Mouse (Mus musculus): ENCODE data around the gene Invs.
A peak's percentile ranks its signal among the peaks of the same experiment; 100 is the strongest.

Gene Invs

GRCm38 (mm10) chr4:48279498-48280134 lies at the start of gene Invs, which contains the start of gene Erp44:
Invs (plus strand) TSS chr4:48279760.
Erp44 (minus strand) TSS chr4:48279558.
- DNase-seq (ENCODE audit: low read depth, low spot score) = peak; percentile 99

- DNase-seq (ENCODE audit: low read depth, low spot score) = no peak
These were observed 42.8 kb upstream of the Invs start for GRCm38 (mm10) chr4:48236721-48237120.

GRCm38 (mm10) chr4:48239046-48239445 lies 40.5 kb upstream of the Invs start:
- DNase-seq (ENCODE audit: low read depth, low spot score) = no peak

- no peak for DNase-seq (ENCODE audit: low read depth, low spot score)
These were observed 37.1 kb upstream of the Invs start for GRCm38 (mm10) chr4:48242482-48242881.

- DNase-seq (ENCODE audit: low read depth, low spot score) = no peak
These were observed 35.8 kb upstream of the Invs start for GRCm38 (mm10) chr4:48243737-48244136.

GRCm38 (mm10) chr4:48244280-48244679 lies 35.3 kb upstream of the Invs start:
- DNase-seq (ENCODE audit: low read depth, low spot score) = no peak

- no peak for DNase-seq (ENCODE audit: low read depth, low spot score)
These were observed 26.3 kb upstream of the Invs start for GRCm38 (mm10) chr4:48253266-48253665.

GRCm38 (mm10) chr4:48258045-48258444 lies 21.5 kb upstream of the Invs start:
- no peak for DNase-seq (ENCODE audit: low read depth, low spot score)

GRCm38 (mm10) chr4:48267683-48268082 lies 11.9 kb upstream of the Invs start:
- DNase-seq (ENCODE audit: low read depth, low spot score) = no peak

- no peak for DNase-seq (ENCODE audit: low read depth, low spot score)
These were observed 11.4 kb upstream of the Invs start for GRCm38 (mm10) chr4:48268127-48268526.

GRCm38 (mm10) chr4:48270532-48270931 lies 9.0 kb upstream of the Invs start:
- DNase-seq (ENCODE audit: low read depth, low spot score) = no peak

- peak; percentile 89 for DNase-seq (ENCODE audit: low read depth, low spot score)
These were observed 7.7 kb upstream of the Invs start for GRCm38 (mm10) chr4:48271838-48272237.

- DNase-seq (ENCODE audit: low read depth, low spot score) = no peak
These were observed 6.3 kb upstream of the Invs start for GRCm38 (mm10) chr4:48273119-48273829.

- no peak for DNase-seq (ENCODE audit: low read depth, low spot score)
These were observed 3.8 kb upstream of the Invs start for GRCm38 (mm10) chr4:48275736-48276135.

GRCm38 (mm10) chr4:48277011-48277410 lies 2.5 kb upstream of the Invs start:
- no peak for DNase-seq (ENCODE audit: low read depth, low spot score)

GRCm38 (mm10) chr4:48278757-48279497 lies 633 bp upstream of the Invs start:
- DNase-seq (ENCODE audit: low read depth, low spot score) = peak; percentile 74

GRCm38 (mm10) chr4:48281121-48281520 lies 1.6 kb downstream of the Invs start:
- DNase-seq (ENCODE audit: low read depth, low spot score) = no peak

- DNase-seq (ENCODE audit: low read depth, low spot score) = no peak
These were observed 7.7 kb downstream of the Invs start for GRCm38 (mm10) chr4:48287086-48287757.

- no peak for DNase-seq (ENCODE audit: low read depth, low spot score)
These were observed 35.3 kb downstream of the Invs start for GRCm38 (mm10) chr4:48314814-48315213.

GRCm38 (mm10) chr4:48316036-48316435 lies 36.5 kb downstream of the Invs start:
- DNase-seq (ENCODE audit: low read depth, low spot score) = no peak

GRCm38 (mm10) chr4:48321276-48321675 lies 41.7 kb downstream of the Invs start:
- no peak for DNase-seq (ENCODE audit: low read depth, low spot score)

GRCm38 (mm10) chr4:48322095-48322494 lies 42.5 kb downstream of the Invs start:
- no peak for DNase-seq (ENCODE audit: low read depth, low spot score)
